Comparison of ENCODE assay signal across 15 mouse cellular contexts in the genomic region with DNA sequence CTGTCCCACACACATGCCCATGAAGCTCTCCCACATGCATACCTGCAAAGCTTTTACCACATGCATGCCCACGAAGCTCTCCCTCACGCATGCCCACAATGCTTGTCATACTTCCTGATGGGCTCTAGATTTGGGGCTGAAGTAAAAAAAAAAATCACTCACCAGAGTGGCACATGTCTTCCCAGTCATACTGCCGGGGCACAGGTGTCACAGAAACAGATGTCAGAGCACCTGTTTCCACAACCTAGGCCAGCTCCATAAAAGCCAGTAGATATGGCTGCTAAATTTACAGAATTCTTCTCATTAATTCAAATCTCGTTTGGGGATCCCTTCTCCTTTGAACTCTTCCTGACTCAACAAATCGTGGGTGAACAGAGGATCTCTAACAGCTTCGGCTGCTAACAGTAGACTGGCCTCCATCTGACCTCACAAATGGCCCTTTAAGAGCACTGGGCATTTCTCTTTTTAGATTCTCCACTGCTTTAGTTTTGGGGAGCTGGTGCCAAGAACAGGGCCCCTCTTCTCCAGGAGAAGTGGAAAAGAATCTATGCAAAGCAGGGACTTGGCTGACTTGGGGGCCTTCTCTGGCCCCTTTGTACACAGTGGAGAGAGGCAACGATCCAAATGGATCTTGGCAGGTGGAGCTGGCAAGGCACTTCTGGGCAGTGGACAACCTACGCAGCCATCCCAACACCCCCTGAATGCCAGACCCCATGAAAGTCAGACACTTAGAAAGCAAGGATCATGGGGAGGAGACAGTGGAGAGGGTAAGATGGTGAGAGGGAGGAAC. TPM values are rescaled to one million over a fixed set of nuclear protein-coding genes. Genes with fewer than 3 reads are reported as not detected.
DNase-seq lines count a peak whose midpoint lies in the region; ATAC-seq and TF ChIP-seq lines count a peak whose summit lies in the region.
"Had no signal": no experiment of that assay in that cellular context is flagged by ENCODE, and none has a peak within 500 bp of the region (broad histone marks: within the 10 kb centered on the region; RNA-seq: fewer than 3 reads in every experiment).

No protein-coding gene starts in this region.

- ATAC-seq in heart, embryonic 12.5 days (ENCODE audit: insufficient number of reproducible peaks, low FRiP score): no peak
- ATAC-seq in midbrain, embryonic 16.5 days: peak; percentile 66
- no peak; the same call in 1 of the 2 replicates for ATAC-seq in midbrain, embryonic 14.5 days (ENCODE audit: low FRiP score, low TSS enrichment)
- peak; percentile 66 for ATAC-seq in hindbrain, postnatal 0 days
- ATAC-seq: intestine, embryonic 16.5 days had no signal

- WGBS in heart, embryonic 12.5 days: 80% methylated on average over 8 of the region's 8 CpGs
- 82% methylated on average over 8 of the region's 8 CpGs for WGBS in midbrain, embryonic 16.5 days
- WGBS in midbrain, embryonic 14.5 days: 84% methylated on average over 8 of the region's 8 CpGs
- WGBS in hindbrain, postnatal 0 days: 53% methylated on average over 8 of the region's 8 CpGs

- peak overlapping the region; percentile 25 for H3K27ac ChIP-seq in heart, embryonic 12.5 days (ENCODE audit: poor library complexity, severe bottlenecking)
- H3K27ac ChIP-seq in midbrain, embryonic 16.5 days (ENCODE audit: low read length): no peak overlapping the region
- H3K27ac ChIP-seq in midbrain, embryonic 14.5 days (replicated peaks; ENCODE audit: low read depth, low read length): no peak overlapping the region
- H3K27ac ChIP-seq in hindbrain, postnatal 0 days: no peak overlapping the region
- H3K27ac ChIP-seq: liver, embryonic 14.5 days; neural tube, embryonic 12.5 days had no signal

- no peaks in the 10 kb centered on the region for H3K9me3 ChIP-seq in heart, embryonic 12.5 days (replicated peaks)
- H3K9me3 ChIP-seq in midbrain, embryonic 16.5 days (replicated peaks; ENCODE audit: control insufficient read depth, low read length, poor library complexity, severe bottlenecking): no peaks in the 10 kb centered on the region
- no peaks in the 10 kb centered on the region for H3K9me3 ChIP-seq in midbrain, embryonic 14.5 days (ENCODE audit: control insufficient read depth, low read length)
- no peaks in the 10 kb centered on the region for H3K9me3 ChIP-seq in hindbrain, postnatal 0 days (ENCODE audit: low read length)
- H3K9me3 ChIP-seq: neural tube, embryonic 12.5 days had no signal

- peaks cover 26% of the 10 kb centered on the region; the same call in 1 of the 2 replicates for H3K4me1 ChIP-seq in heart, embryonic 12.5 days (replicated peaks)
- no peaks in the 10 kb centered on the region for H3K4me1 ChIP-seq in midbrain, embryonic 16.5 days (ENCODE audit: control insufficient read depth, insufficient read depth, low read length)
- no peaks in the 10 kb centered on the region for H3K4me1 ChIP-seq in midbrain, embryonic 14.5 days (ENCODE audit: control insufficient read depth, insufficient read depth, low read length)
- H3K4me1 ChIP-seq in hindbrain, postnatal 0 days (ENCODE audit: insufficient read depth, low read length): peaks cover 5% of the 10 kb centered on the region; the same call in 1 of the 2 replicates
- H3K4me1 ChIP-seq: neural tube, embryonic 12.5 days had no signal

- no peaks in the 10 kb centered on the region for H3K27me3 ChIP-seq in heart, embryonic 12.5 days (replicated peaks)
- no peaks in the 10 kb centered on the region for H3K27me3 ChIP-seq in midbrain, embryonic 16.5 days (ENCODE audit: control insufficient read depth, insufficient read depth, low read depth, low read length)
- no peaks in the 10 kb centered on the region for H3K27me3 ChIP-seq in midbrain, embryonic 14.5 days (ENCODE audit: control insufficient read depth, insufficient read depth, low read length)
- H3K27me3 ChIP-seq in hindbrain, postnatal 0 days (ENCODE audit: insufficient read depth, low read length): no peaks in the 10 kb centered on the region
- H3K27me3 ChIP-seq: neural tube, embryonic 12.5 days had no signal

- DNase-seq in cerebellum, adult 9-11 months: peak; percentile 46
- DNase-seq in cerebellum, adult 8-10 months: no peak
- DNase-seq in heart, postnatal 25 days (ENCODE audit: low spot score): no peak
- DNase-seq in midbrain, embryonic 14.5 days: no peak
- DNase-seq in hindbrain, postnatal 0 days (ENCODE audit: low spot score): peak; percentile 74
- DNase-seq in testis, postnatal 14 days (ENCODE audit: low spot score): no peak
- DNase-seq: cerebellum, adult 9-10 months; gastrocnemius, postnatal 25 days; right cerebral cortex, postnatal 14 days; thymus, postnatal 25 days had no signal

- no peak overlapping the region for H3K4me2 ChIP-seq in heart, embryonic 12.5 days
- no peak overlapping the region for H3K4me2 ChIP-seq in midbrain, embryonic 16.5 days (ENCODE audit: low read length)
- H3K4me2 ChIP-seq in midbrain, embryonic 14.5 days (ENCODE audit: low read length): no peak overlapping the region
- no peak overlapping the region for H3K4me2 ChIP-seq in hindbrain, postnatal 0 days (ENCODE audit: low read depth, low read length)
- H3K4me2 ChIP-seq: neural tube, embryonic 12.5 days had no signal

- peaks cover 21% of the 10 kb centered on the region for H3K36me3 ChIP-seq in heart, embryonic 12.5 days
- peaks cover 6% of the 10 kb centered on the region for H3K36me3 ChIP-seq in midbrain, embryonic 16.5 days (ENCODE audit: control insufficient read depth, insufficient read depth, low read length)
- peaks cover 36% of the 10 kb centered on the region for H3K36me3 ChIP-seq in midbrain, embryonic 14.5 days (ENCODE audit: control insufficient read depth, insufficient read depth, low read length)
- peaks cover 12% of the 10 kb centered on the region; the same call in 1 of the 2 replicates for H3K36me3 ChIP-seq in hindbrain, postnatal 0 days (ENCODE audit: insufficient read depth, low read length)

- H3K4me3 ChIP-seq in heart, embryonic 12.5 days: no peak overlapping the region
- no peak overlapping the region for H3K4me3 ChIP-seq in midbrain, embryonic 16.5 days (ENCODE audit: low read depth, low read length)
- H3K4me3 ChIP-seq in midbrain, embryonic 14.5 days (replicated peaks; ENCODE audit: low read depth, low read length): no peak overlapping the region
- no peak overlapping the region for H3K4me3 ChIP-seq in hindbrain, postnatal 0 days (ENCODE audit: low read length)
- H3K4me3 ChIP-seq: neural tube, embryonic 12.5 days had no signal

- no peak for TF ChIP-seq CTCF in hindbrain, postnatal 0 days (IDR thresholded peaks at IDR 0.05; ENCODE audit: low read depth)

- no peak overlapping the region for H3K9ac ChIP-seq in heart, embryonic 12.5 days
- no peak overlapping the region for H3K9ac ChIP-seq in midbrain, embryonic 16.5 days (ENCODE audit: low read depth, low read length)
- H3K9ac ChIP-seq in midbrain, embryonic 14.5 days (replicated peaks; ENCODE audit: low read length): no peak overlapping the region
- no peak overlapping the region for H3K9ac ChIP-seq in hindbrain, postnatal 0 days (replicated peaks; ENCODE audit: low read length)
- H3K9ac ChIP-seq: liver, embryonic 14.5 days; neural tube, embryonic 12.5 days had no signal

- intact Hi-C loops in heart, postnatal 25 days (cut with DNase I): no loop called here

RNA-seq across cellular contexts. Expression of gene Otulin, which starts 55.3 kb away (rescaled TPM):
- polyA plus RNA-seq in heart, embryonic 12.5 days (2016; fragmentation: Nextera tagmentation; extraction: Ambion mirVana): 26.2 and 27.4 TPM in 2 replicates
- total RNA-seq in heart, postnatal 25 days (2021): 10 to 100 TPM; 22.4 to 26.8 TPM
- 20.7 and 21.6 TPM in 2 replicates for polyA plus RNA-seq in midbrain, embryonic 16.5 days (2015; fragmentation: Nextera tagmentation; extraction: Ambion mirVana)
- polyA plus RNA-seq in midbrain, embryonic 14.5 days (2014; fragmentation: Nextera tagmentation; extraction: Ambion mirVana): 29.7 and 30.1 TPM in 2 replicates
- 15.9 and 16.5 TPM in 2 replicates for total RNA-seq in hindbrain, postnatal 0 days (2014; rRNA removed)
- 25.4 and 26.3 TPM in 2 replicates for polyA plus RNA-seq in hindbrain, postnatal 0 days (2015; fragmentation: Nextera tagmentation; extraction: Ambion mirVana)

Comparison
In these comparisons a context has a peak if more than half of its experiments do, and no peak if none do; other contexts are left out.
1. DNase-seq: peak in cerebellum, adult 9-11 months (single experiment) and hindbrain, postnatal 0 days (single experiment); none in cerebellum, adult 8-10 months (single experiment), heart, postnatal 25 days (single experiment), midbrain, embryonic 14.5 days (single experiment) and testis, postnatal 14 days (single experiment).
2. ATAC-seq: peak in midbrain, embryonic 16.5 days (single experiment) and hindbrain, postnatal 0 days (single experiment); none in heart, embryonic 12.5 days (single experiment) and midbrain, embryonic 14.5 days (single experiment).